Mouse (Mus musculus): ENCODE measurements around the gene Rps6kl1.

DNA sequence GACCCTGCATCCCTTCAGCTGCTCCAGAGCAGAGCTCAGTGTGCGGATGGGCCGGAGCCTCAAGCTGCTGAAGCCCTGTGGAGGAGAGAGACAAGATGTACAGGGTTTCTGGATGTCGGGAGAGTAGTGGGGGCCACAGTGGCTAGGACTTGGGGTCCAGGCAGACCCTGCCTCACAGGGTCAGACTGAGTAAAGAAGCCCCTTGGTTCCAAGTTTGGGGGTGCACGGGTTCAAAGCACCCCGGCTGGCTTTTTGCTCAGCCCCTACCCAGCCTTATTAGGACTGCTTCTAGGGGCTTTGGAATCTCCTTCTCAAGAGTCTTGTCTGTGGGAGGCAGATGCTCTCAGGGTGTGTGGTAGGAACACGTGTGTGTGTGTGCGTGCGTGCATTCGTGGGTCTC, 4.2 kb downstream of the Rps6kl1 start:
- TF ChIP-seq CTCF (conservative IDR thresholded peaks at IDR 0.05; ENCODE audit: insufficient read depth, insufficient read length, low read depth, low read length): no peak
- TF ChIP-seq POLR2A (IDR thresholded peaks at IDR 0.05; ENCODE audit: low read depth, low read length): no peak

Data from kidney, adult 2 months (tissue).